Mouse (Mus musculus) forebrain, embryonic 16.5 days (tissue): ENCODE results near the gene Zbtb22. TPM values are rescaled to one million over a fixed set of nuclear protein-coding genes. Genes with fewer than 3 reads are reported as not detected.

Source experiments
- ATAC-seq: fragments of 200-750 bp; cut with Nextera tagmentation; 2 replicates; pipeline ENCODE4 v1.8.0; 2017; ENCODE audit warnings: mild to moderate bottlenecking, moderate library complexity
- H3K27ac ChIP-seq: fragments of 300-500 bp; sonication (generic); 2 replicates; pipeline ENCODE4 v1.5.1; 2014; ENCODE audit warnings: low read length, control low read depth
- H3K27me3 ChIP-seq: fragments of 300-500 bp; sonication (generic); replicated peaks from 2 replicates; pipeline ENCODE4 v1.6.1; 2014; ENCODE audit warnings: low read length; ENCODE audit not compliant: control insufficient read depth, insufficient read depth
- H3K36me3 ChIP-seq: fragments of 300-500 bp; sonication (generic); 2 replicates; pipeline ENCODE4 v1.6.1; 2014; ENCODE audit not compliant: control insufficient read depth, insufficient read depth
- H3K4me1 ChIP-seq: fragments of 300-500 bp; sonication (generic); replicated peaks from 2 replicates; pipeline ENCODE4 v1.6.1; 2014; ENCODE audit warnings: low read length; ENCODE audit not compliant: control insufficient read depth, insufficient read depth
- H3K4me2 ChIP-seq: fragments of 300-500 bp; sonication (generic); 2 replicates; pipeline ENCODE4 v1.6.1; 2014; ENCODE audit warnings: mild to moderate bottlenecking, low read length, control low read depth
- H3K4me3 ChIP-seq: fragments of 300-500 bp; sonication (generic); replicated peaks from 2 replicates; pipeline ENCODE4 v1.5.1; 2014; ENCODE audit warnings: mild to moderate bottlenecking, low read length, control low read depth
- H3K9ac ChIP-seq: fragments of 300-500 bp; sonication (generic); replicated peaks from 2 replicates; pipeline ENCODE4 v1.6.1; 2014; ENCODE audit warnings: low read depth, low read length, control low read depth
- H3K9me3 ChIP-seq: fragments of 300-500 bp; sonication (generic); 2 replicates; pipeline ENCODE4 v1.6.1; 2016; ENCODE audit warnings: low read length; ENCODE audit not compliant: control insufficient read depth
- WGBS: fragments of 180-500 bp; shearing (Covaris S2); extraction: QIAGEN DNeasy Blood & Tissue Kit; methylation state at CpG from one replicate; pipeline ENCODE4 v1.1.7; 2014; 5-methylcytosine and 5-hydroxymethylcytosine counted together
- polyA plus RNA-seq: library from polyadenylated mRNA; unstranded; fragments of >200 nt; fragmentation: Nextera tagmentation; extraction: Ambion mirVana; gene quantifications from 2 replicates; pipeline ENCODE4 v1.2.1, GENCODE M21; 2015

Zbtb22 gene
- polyA plus RNA-seq, 1 experiment from 2014 or later = 17.1 TPM

- no peak overlapping the region for H3K4me3 ChIP-seq
- no peak for ATAC-seq
- no peaks in the 10 kb centered on the region for H3K27me3 ChIP-seq
- H3K9ac ChIP-seq = no peak overlapping the region
- 88% methylated on average over 21 of the region's 21 CpGs for WGBS
- H3K9me3 ChIP-seq = no peaks in the 10 kb centered on the region
- H3K4me1 ChIP-seq = peaks cover 17% of the 10 kb centered on the region
- H3K36me3 ChIP-seq = 0 out of 2 replicates have a peak, but pooled peaks cover 6% of the 10 kb centered on the region
- H3K4me2 ChIP-seq = no peak overlapping the region
- no peak overlapping the region for H3K27ac ChIP-seq
Observed at GRCm38 (mm10) chr17:33935422-33936055, 19.8 kb downstream of the Zbtb22 start.

- no peak overlapping the region for H3K4me2 ChIP-seq
- H3K27me3 ChIP-seq = no peaks in the 10 kb centered on the region
- 0 out of 2 replicates have a peak, but pooled peaks cover 6% of the 10 kb centered on the region for H3K36me3 ChIP-seq
- no peak for ATAC-seq
- H3K9ac ChIP-seq = no peak overlapping the region
- 86% methylated on average over 15 of the region's 15 CpGs for WGBS
- H3K9me3 ChIP-seq = no peaks in the 10 kb centered on the region
- H3K4me3 ChIP-seq = no peak overlapping the region
- H3K27ac ChIP-seq = no peak overlapping the region
- H3K4me1 ChIP-seq = peaks cover 18% of the 10 kb centered on the region
Observed at GRCm38 (mm10) chr17:33936993-33937392, 21.3 kb downstream of the Zbtb22 start.

GRCm38 (mm10) chr17:33938783-33939182 is 23.1 kb downstream of the Zbtb22 start:
- H3K4me1 ChIP-seq = peaks cover 18% of the 10 kb centered on the region
- ATAC-seq = no peak
- no peak overlapping the region for H3K4me3 ChIP-seq
- H3K36me3 ChIP-seq = peaks cover 10% of the 10 kb centered on the region; the same call in 1 of the 2 replicates
- H3K9me3 ChIP-seq = no peaks in the 10 kb centered on the region
- no peaks in the 10 kb centered on the region for H3K27me3 ChIP-seq
- 81% methylated on average over 11 of the region's 11 CpGs for WGBS
- H3K9ac ChIP-seq = no peak overlapping the region
- H3K4me2 ChIP-seq = no peak overlapping the region
- H3K27ac ChIP-seq = no peak overlapping the region

GRCm38 (mm10) chr17:33940206-33940805 is 24.6 kb downstream of the Zbtb22 start, which contains the start of the genes Pfdn6 and Wdr46:
Gene Pfdn6, minus strand, starts transcription at chr17:33940343.
Gene Wdr46, plus strand, starts transcription at chr17:33940660.
- H3K36me3 ChIP-seq = peaks cover 12% of the 10 kb centered on the region; the same call in 1 of the 2 replicates
- peak within 1 kb of the TSS; percentile 90 for H3K4me2 ChIP-seq
- ATAC-seq = peak; percentile 93
- H3K27me3 ChIP-seq = no peaks in the 10 kb centered on the region
- no peak within 1 kb of the TSS; the same call in 1 of the 2 replicates for H3K27ac ChIP-seq
- peaks cover 18% of the 10 kb centered on the region for H3K4me1 ChIP-seq
- WGBS = 0% methylated on average over 36 of the region's 36 CpGs
- H3K4me3 ChIP-seq = peak within 1 kb of the TSS; percentile 74
- peak within 1 kb of the TSS; percentile 65 for H3K9ac ChIP-seq
- no peaks in the 10 kb centered on the region for H3K9me3 ChIP-seq

GRCm38 (mm10) chr17:33940981-33941380 is 25.3 kb downstream of the Zbtb22 start:
- Histone ChIP-seq H3K27me3 (no peaks in the 10 kb centered on the region), H3K27ac (no peak overlapping the region), H3K9ac (peak overlapping the region; percentile 65), H3K4me2 (peak overlapping the region; percentile 90), H3K36me3 (peaks cover 11% of the 10 kb centered on the region; the same call in 1 of the 2 replicates), H3K4me3 (peak overlapping the region; percentile 74), H3K4me1 (peaks cover 18% of the 10 kb centered on the region), H3K9me3 (no peaks in the 10 kb centered on the region)
- no peak for ATAC-seq
- WGBS = 2% methylated on average over 26 of the region's 26 CpGs

DNA sequence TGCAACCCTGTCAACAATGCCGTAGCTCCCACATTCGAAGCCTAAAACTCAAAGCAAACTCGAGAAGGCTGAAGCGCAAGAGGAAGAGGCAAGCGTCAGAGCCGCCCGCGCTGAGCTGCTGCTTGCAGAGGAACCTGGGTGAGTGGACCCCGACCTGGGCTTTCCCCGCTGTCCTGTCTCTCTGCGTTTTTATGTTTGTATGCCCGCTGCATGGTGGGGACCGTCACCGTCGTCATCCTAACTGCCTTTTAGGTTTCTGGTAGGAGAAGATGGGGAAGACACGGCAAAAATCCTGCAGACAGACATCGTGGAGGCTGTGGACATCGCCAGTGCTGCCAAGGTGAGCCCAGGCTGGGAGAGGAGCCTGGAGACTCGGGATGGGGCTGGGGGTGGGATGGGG is 25.7 kb downstream of the Zbtb22 start:
- WGBS = 60% methylated on average over 19 of the region's 19 CpGs
- Histone ChIP-seq H3K9me3 (no peaks in the 10 kb centered on the region), H3K36me3 (peaks cover 14% of the 10 kb centered on the region), H3K4me3 (peak overlapping the region; percentile 74), H3K4me1 (peaks cover 18% of the 10 kb centered on the region), H3K27me3 (no peaks in the 10 kb centered on the region), H3K4me2 (peak overlapping the region; percentile 90), H3K9ac (peak overlapping the region; percentile 65; the same call in 1 of the 2 replicates), H3K27ac (no peak overlapping the region)
- ATAC-seq = no peak

DNA sequence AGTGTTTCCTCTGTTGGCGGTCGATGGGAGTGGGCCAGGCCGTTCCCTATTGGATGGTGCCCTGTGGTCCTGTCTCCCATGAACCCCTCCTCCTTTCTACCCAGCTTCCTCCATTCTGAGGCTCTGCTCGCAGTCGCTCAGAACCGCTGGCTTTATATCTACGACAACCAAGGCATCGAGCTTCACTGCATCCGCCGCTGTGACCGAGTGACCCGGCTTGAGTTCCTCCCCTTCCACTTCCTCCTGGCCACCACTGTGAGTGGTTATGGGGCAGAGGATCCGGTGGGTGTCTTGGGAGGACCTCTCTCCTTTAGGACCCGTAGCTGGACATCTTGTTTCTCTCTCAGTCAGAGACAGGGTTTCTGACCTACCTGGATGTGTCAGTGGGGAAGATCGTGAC is 27.8 kb downstream of the Zbtb22 start:
- 95% methylated on average over 15 of the region's 15 CpGs for WGBS
- H3K36me3 ChIP-seq = peaks cover 17% of the 10 kb centered on the region
- peaks cover 18% of the 10 kb centered on the region for H3K4me1 ChIP-seq
- no peak overlapping the region for H3K4me2 ChIP-seq
- no peak overlapping the region for H3K9ac ChIP-seq
- ATAC-seq = no peak
- no peaks in the 10 kb centered on the region for H3K9me3 ChIP-seq
- H3K27me3 ChIP-seq = no peaks in the 10 kb centered on the region
- H3K4me3 ChIP-seq = no peak overlapping the region
- H3K27ac ChIP-seq = no peak overlapping the region

- H3K27me3 ChIP-seq = no peaks in the 10 kb centered on the region
- peaks cover 21% of the 10 kb centered on the region for H3K36me3 ChIP-seq
- H3K9ac ChIP-seq = no peak overlapping the region
- H3K4me1 ChIP-seq = peaks cover 22% of the 10 kb centered on the region
- H3K27ac ChIP-seq = no peak overlapping the region
- H3K4me2 ChIP-seq = no peak overlapping the region
- ATAC-seq = no peak
- WGBS = 90% methylated on average over 10 of the region's 10 CpGs
- H3K9me3 ChIP-seq = no peaks in the 10 kb centered on the region
- H3K4me3 ChIP-seq = no peak overlapping the region
Observed at GRCm38 (mm10) chr17:33947430-33948089, 31.9 kb downstream of the Zbtb22 start.
